8 mouse cellular contexts compared by ENCODE assay signal in genomic region chr9:57766431-57766830, GRCm38 (mm10). TPM values are rescaled to one million over a fixed set of nuclear protein-coding genes. Genes with fewer than 3 reads are reported as not detected.
DNase-seq lines count a peak whose midpoint lies in the region; ATAC-seq and TF ChIP-seq lines count a peak whose summit lies in the region.

No protein-coding gene starts in this region.

- intact Hi-C loops in gastrocnemius, adult 2 months (cut with DNase I), result loop anchor here (5.0 kb wide), 1 partner anchor 146 kb away; the partner anchor contains the start of gene Ubl7
- intact Hi-C loops in gastrocnemius, postnatal 14 days (cut with DNase I; ENCODE audit: low total_unique reads), result no loop called here

- TF ChIP-seq POLR2A in CH12.LX (IDR thresholded peaks at IDR 0.05; ENCODE audit: low read depth, low read length), result no peak

- peak overlapping the region; percentile 83; the same call in 1 of the 2 replicates for H3K4me2 ChIP-seq in CH12.LX (ENCODE audit: insufficient read depth, low read depth, poor library complexity, severe bottlenecking)
- peak overlapping the region; percentile 92 for H3K4me2 ChIP-seq in forebrain, embryonic 11.5 days (ENCODE audit: low read depth, low read length, severe bottlenecking)
- H3K4me2 ChIP-seq in liver, embryonic 14.5 days (ENCODE audit: low read depth), result peak overlapping the region; percentile 85

- no peak for TF ChIP-seq RAD21 in CH12.LX (IDR thresholded peaks at IDR 0.05; ENCODE audit: low read depth, low read length)

- in situ Hi-C loops in CH12.LX (cut with MboI; ENCODE audit: low pct_ligation_motif_present, low pct_unique_long_range_greater_than_20kb, low sequenced_read_pairs), result no loop called here

- H3K9me3 ChIP-seq in CH12.LX (replicated peaks; ENCODE audit: low read length), result no peaks in the 10 kb centered on the region
- no peaks in the 10 kb centered on the region for H3K9me3 ChIP-seq in forebrain, embryonic 11.5 days (ENCODE audit: control insufficient read depth, low read length)
- H3K9me3 ChIP-seq in liver, embryonic 14.5 days (ENCODE audit: control insufficient read depth, low read length), result no peaks in the 10 kb centered on the region

- no peak for TF ChIP-seq EP300 in CH12.LX (IDR thresholded peaks at IDR 0.05; ENCODE audit: low read length)
- no peak for TF ChIP-seq EP300 in liver, embryonic 14.5 days (IDR thresholded peaks at IDR 0.05; ENCODE audit: low read depth)

- H3K27ac ChIP-seq in gastrocnemius, adult 2 months, result peak overlapping the region; percentile 97
- no peak overlapping the region for H3K27ac ChIP-seq in CH12.LX (ENCODE audit: insufficient read depth, low read depth)
- H3K27ac ChIP-seq in forebrain, embryonic 11.5 days (ENCODE audit: low read depth, low read length), result no peak overlapping the region
- peak overlapping the region; percentile 89 for H3K27ac ChIP-seq in liver, embryonic 14.5 days

- peaks cover 34% of the 10 kb centered on the region for H3K79me2 ChIP-seq in CH12.LX (replicated peaks; ENCODE audit: control insufficient read depth, extremely low read depth, insufficient read depth, poor library complexity, severe bottlenecking)

- H3K36me3 ChIP-seq in CH12.LX (replicated peaks in 1 of 2; ENCODE audit: control insufficient read depth in 1 of 2, insufficient read depth in 1 of 2, low read length in 1 of 2), result peaks cover 3 to 6% of the 10 kb centered on the region in 2 experiments
- no peaks in the 10 kb centered on the region; the same call in 1 of the 2 replicates for H3K36me3 ChIP-seq in forebrain, embryonic 11.5 days (ENCODE audit: control insufficient read depth, insufficient read depth, low read length)
- peaks cover 10% of the 10 kb centered on the region for H3K36me3 ChIP-seq in liver, embryonic 14.5 days (replicated peaks; ENCODE audit: control insufficient read depth, insufficient read depth, low read depth)

- dilution Hi-C loops in CH12.LX (cut with MboI; ENCODE audit: extremely low pct_ligation_motif_present, extremely low pct_unique_long_range_greater_than_20kb, low sequenced_read_pairs), result no loop called here

- H3K4me1 ChIP-seq in CH12.LX (ENCODE audit: control insufficient read depth in 1 of 2, insufficient read depth in 2 of 2), result peaks cover 17 to 60% of the 10 kb centered on the region in 2 experiments
- peaks cover 20% of the 10 kb centered on the region; the same call in 1 of the 2 replicates for H3K4me1 ChIP-seq in forebrain, embryonic 11.5 days (replicated peaks; ENCODE audit: control insufficient read depth, insufficient read depth, low read length)
- peaks cover 59 to 63% of the 10 kb centered on the region in 2 experiments for H3K4me1 ChIP-seq in liver, embryonic 14.5 days (replicated peaks; ENCODE audit: control insufficient read depth in 2 of 2, insufficient read depth in 2 of 2, low read length in 1 of 2)

- no peak for TF ChIP-seq CTCF in gastrocnemius, adult 2 months (IDR thresholded peaks at IDR 0.05)
- no peak for TF ChIP-seq CTCF in CH12.LX (conservative IDR thresholded peaks at IDR 0.05 in 1 of 2, IDR thresholded peaks at IDR 0.05 in 1 of 2; ENCODE audit: low read depth in 2 of 2, low read length in 2 of 2)
- TF ChIP-seq CTCF in liver, embryonic 14.5 days (IDR thresholded peaks at IDR 0.05; ENCODE audit: low read depth), result no peak

- H3K9ac ChIP-seq in CH12.LX (ENCODE audit: insufficient read depth, low read depth), result peak overlapping the region; percentile 84; the same call in 1 of the 2 replicates
- peak overlapping the region; percentile 98 for H3K9ac ChIP-seq in forebrain, embryonic 11.5 days (ENCODE audit: low read length)
- peak overlapping the region; percentile 99 for H3K9ac ChIP-seq in liver, embryonic 14.5 days (replicated peaks)

- DNase-seq in gastrocnemius, adult 2 months, result no peak
- no peak for DNase-seq in gastrocnemius, postnatal 14 days
- DNase-seq in CH12.LX (ENCODE audit: extremely low read depth), result no peak
- no peak for DNase-seq in forebrain, embryonic 11.5 days (ENCODE audit: low spot score)
- DNase-seq in liver, embryonic 14.5 days (ENCODE audit: low read depth in 3 of 3, low spot score in 3 of 3), result no peak
- DNase-seq in adrenal gland, adult 2 months, result no peak
- no peak for DNase-seq in cerebellum, adult 18-20 months
- DNase-seq in cerebellum, adult 8-10 months, result no peak

- peaks cover 14% of the 10 kb centered on the region for H3K27me3 ChIP-seq in CH12.LX (replicated peaks)
- H3K27me3 ChIP-seq in forebrain, embryonic 11.5 days (ENCODE audit: control insufficient read depth, insufficient read depth, low read length), result no peaks in the 10 kb centered on the region
- H3K27me3 ChIP-seq in liver, embryonic 14.5 days (ENCODE audit: control insufficient read depth, insufficient read depth, low read length), result no peaks in the 10 kb centered on the region

- WGBS in forebrain, embryonic 11.5 days, result 39% methylated on average over 6 of the region's 6 CpGs
- WGBS in liver, embryonic 14.5 days (ENCODE audit: insufficient replicate concordance), result 50% methylated on average over 6 of the region's 6 CpGs

- ATAC-seq in forebrain, embryonic 11.5 days (replicated peaks; ENCODE audit: low FRiP score), result no peak
- no peak for ATAC-seq in liver, embryonic 14.5 days (ENCODE audit: insufficient read depth)

- peak overlapping the region; percentile 74 for H3K4me3 ChIP-seq in gastrocnemius, adult 2 months
- peak overlapping the region in 1 of 3 experiments; percentile 85 for H3K4me3 ChIP-seq in CH12.LX (replicated peaks in 1 of 3; ENCODE audit: low read depth in 2 of 3, low read length in 2 of 3, poor library complexity in 1 of 3)
- H3K4me3 ChIP-seq in forebrain, embryonic 11.5 days (ENCODE audit: low read depth, low read length), result peak overlapping the region; percentile 92
- peak overlapping the region; percentile 87 to 88; a peak in 3 of 4 replicates for H3K4me3 ChIP-seq in liver, embryonic 14.5 days (ENCODE audit: insufficient read depth in 1 of 2, low read depth in 2 of 2, low read length in 2 of 2)

TF ChIP-seq in CH12.LX, 34 proteins besides CTCF, POLR2A, EP300 and RAD21:
- TF ChIP-seq KAT2A (IDR thresholded peaks at IDR 0.05; ENCODE audit: insufficient replicate concordance, low read length) (no peak), ZNF384 (IDR thresholded peaks at IDR 0.05; ENCODE audit: low read depth, low read length) (no peak), MEF2A (IDR thresholded peaks at IDR 0.05; ENCODE audit: borderline replicate concordance, low read depth, low read length) (no peak), SMC3 (IDR thresholded peaks at IDR 0.05; ENCODE audit: low read depth, low read length) (no peak), NELFE (IDR thresholded peaks at IDR 0.05; ENCODE audit: low read depth, low read length) (no peak), UBTF (IDR thresholded peaks at IDR 0.05; ENCODE audit: low read depth, low read length) (no peak), CHD1 (IDR thresholded peaks at IDR 0.05; ENCODE audit: low read depth, low read length) (no peak), PAX5 (IDR thresholded peaks at IDR 0.05; ENCODE audit: low read length) (no peak)
TF ChIP-seq in CH12.LX: peak in this region for 0.

RNA-seq across cellular contexts. Expression of gene Clk3, which starts 0.8 kb away (rescaled TPM):
- 10 to 100 TPM; 45.4 to 50.4 TPM for total RNA-seq in gastrocnemius, adult 2 months (2021)
- 10 to 100 TPM; 36.2 to 36.5 TPM for total RNA-seq in gastrocnemius, postnatal 14 days (2021)
- total RNA-seq in CH12.LX (2012; rRNA removed), result 39.9 and 46.7 TPM in 2 replicates
- 69.0 and 87.7 TPM in 2 replicates for total RNA-seq in CH12.LX (2014; rRNA removed)
- 62.4 and 67.9 TPM in 2 replicates for polyA plus RNA-seq in CH12.LX (2012; ENCODE audit: insufficient read length, low read depth)
- polyA plus RNA-seq in forebrain, embryonic 11.5 days (2014; fragmentation: Nextera tagmentation; extraction: Ambion mirVana), result 91.5 and 102 TPM in 2 replicates
- polyA plus RNA-seq in liver, embryonic 14.5 days (2012; rRNA removed), result 110 and 136 TPM in 2 replicates
- 88.0 and 95.0 TPM in 2 replicates for polyA plus RNA-seq in liver, embryonic 14.5 days (2014; fragmentation: Nextera tagmentation; extraction: Ambion mirVana)
- total RNA-seq in adrenal gland, adult 2 months (2021), result 10 to 100 TPM; 52.2 to 87.8 TPM
- 45.7 and 60.6 TPM in 2 replicates for polyA plus RNA-seq in adrenal gland, adult 2 months (2012; rRNA removed)

RNA-seq across cellular contexts. Expression of gene Edc3, which starts 58.1 kb away (rescaled TPM):
- 1 to 10 TPM; 5.9 to 6.6 TPM for total RNA-seq in gastrocnemius, adult 2 months (2021)
- total RNA-seq in gastrocnemius, postnatal 14 days (2021), result 1 to 10 TPM; 6.4 to 6.7 TPM
- 9.6 and 10.6 TPM in 2 replicates for total RNA-seq in CH12.LX (2012; rRNA removed)
- total RNA-seq in CH12.LX (2014; rRNA removed), result 10.9 and 13.6 TPM in 2 replicates
- polyA plus RNA-seq in CH12.LX (2012; ENCODE audit: insufficient read length, low read depth), result 24.1 and 27.9 TPM in 2 replicates
- polyA plus RNA-seq in forebrain, embryonic 11.5 days (2014; fragmentation: Nextera tagmentation; extraction: Ambion mirVana), result 25.1 and 27.4 TPM in 2 replicates
- polyA plus RNA-seq in liver, embryonic 14.5 days (2012; rRNA removed), result 6.9 and 7.2 TPM in 2 replicates
- polyA plus RNA-seq in liver, embryonic 14.5 days (2014; fragmentation: Nextera tagmentation; extraction: Ambion mirVana), result 10.3 and 12.8 TPM in 2 replicates
- 1 to 10 TPM; 7.6 to 7.8 TPM for total RNA-seq in adrenal gland, adult 2 months (2021)
- polyA plus RNA-seq in adrenal gland, adult 2 months (2012; rRNA removed), result 5.3 and 5.5 TPM in 2 replicates

Comparison
In these comparisons a context has a peak if more than half of its experiments do, and no peak if none do; other contexts are left out.
1. H3K27ac ChIP-seq: peak in gastrocnemius, adult 2 months (single experiment) and liver, embryonic 14.5 days (single experiment); none in CH12.LX (single experiment) and forebrain, embryonic 11.5 days (single experiment).
2. Peak in every context shown above with its lines, with median percentiles within 50 percentile points of each other: H3K4me2 ChIP-seq and H3K9ac ChIP-seq.